Mouse (Mus musculus) G1E-ER4 (cell line): ENCODE data around the gene Sh2d5. TPM values are rescaled to one million over a fixed set of nuclear protein-coding genes. Genes with fewer than 3 reads are reported as not detected.

ENCODE experiments used
- GATA1 ChIP-seq: IDR thresholded peaks from one replicate; pipeline ENCODE4 v1.8.0; 2012; ENCODE audit warnings: low read length, inconsistent platforms
- polyA plus RNA-seq: library from polyadenylated mRNA; stranded (reverse); fragments of >175 nt; gene quantifications from 2 replicates; pipeline ENCODE4 v1.2.3, GENCODE M21; 2012

The Sh2d5 gene
- polyA plus RNA-seq, 1 experiment: 1.3 TPM

GRCm38 (mm10) chr4:138246756-138247665, 3.2 kb upstream of the Sh2d5 start:
- no peak for TF ChIP-seq GATA1

- no peak for TF ChIP-seq GATA1
These were observed 1.6 kb downstream of the Sh2d5 start for GRCm38 (mm10) chr4:138251819-138252218.

- TF ChIP-seq GATA1: no peak
These were observed 2.0 kb downstream of the Sh2d5 start for GRCm38 (mm10) chr4:138252231-138252630.

- TF ChIP-seq GATA1: no peak
These were observed 7.0 kb downstream of the Sh2d5 start for GRCm38 (mm10) chr4:138257116-138257687.

GRCm38 (mm10) chr4:138258663-138259062, 8.5 kb downstream of the Sh2d5 start:
- no peak for TF ChIP-seq GATA1

- TF ChIP-seq GATA1: no peak
These were observed 9.3 kb downstream of the Sh2d5 start for GRCm38 (mm10) chr4:138259482-138259881.

- TF ChIP-seq GATA1: no peak
These were observed 11.9 kb downstream of the Sh2d5 start for GRCm38 (mm10) chr4:138261843-138262681.

- no peak for TF ChIP-seq GATA1
These were observed 17.7 kb downstream of the Sh2d5 start for GRCm38 (mm10) chr4:138267869-138268268.

- TF ChIP-seq GATA1: no peak
These were observed 22.1 kb downstream of the Sh2d5 start for GRCm38 (mm10) chr4:138272011-138272997.

GRCm38 (mm10) chr4:138278346-138278745, 28.1 kb downstream of the Sh2d5 start:
- TF ChIP-seq GATA1: no peak

GRCm38 (mm10) chr4:138282834-138283233, 32.6 kb downstream of the Sh2d5 start:
- no peak for TF ChIP-seq GATA1

- TF ChIP-seq GATA1: no peak
These were observed 36.2 kb downstream of the Sh2d5 start for GRCm38 (mm10) chr4:138286411-138286810.

- no peak for TF ChIP-seq GATA1
These were observed 38.5 kb downstream of the Sh2d5 start for GRCm38 (mm10) chr4:138288691-138289090.

GRCm38 (mm10) chr4:138292028-138292427, 41.8 kb downstream of the Sh2d5 start:
- TF ChIP-seq GATA1: no peak
